Mouse (Mus musculus): ENCODE measurements around the gene Fbxl12.
"Not testable (repeated sequence)": the region's sequence is repeated elsewhere in the genome, so short reads cannot be mapped to it uniquely, and the experiment has no call there.

Fbxl12 gene

GRCm38 (mm10) chr9:20644360-20645081, at the start of gene Fbxl12:
Fbxl12 (minus strand) TSS chr9:20644767.
- DNase-seq: peak; percentile 83

- no peak for DNase-seq
Measured at GRCm38 (mm10) chr9:20692863-20693262, 48.3 kb upstream of the Fbxl12 start.

GRCm38 (mm10) chr9:20690449-20690848, 45.9 kb upstream of the Fbxl12 start:
- not testable (repeated sequence) for DNase-seq

- no peak for DNase-seq
Measured at GRCm38 (mm10) chr9:20689913-20690312, 45.3 kb upstream of the Fbxl12 start.

DNA sequence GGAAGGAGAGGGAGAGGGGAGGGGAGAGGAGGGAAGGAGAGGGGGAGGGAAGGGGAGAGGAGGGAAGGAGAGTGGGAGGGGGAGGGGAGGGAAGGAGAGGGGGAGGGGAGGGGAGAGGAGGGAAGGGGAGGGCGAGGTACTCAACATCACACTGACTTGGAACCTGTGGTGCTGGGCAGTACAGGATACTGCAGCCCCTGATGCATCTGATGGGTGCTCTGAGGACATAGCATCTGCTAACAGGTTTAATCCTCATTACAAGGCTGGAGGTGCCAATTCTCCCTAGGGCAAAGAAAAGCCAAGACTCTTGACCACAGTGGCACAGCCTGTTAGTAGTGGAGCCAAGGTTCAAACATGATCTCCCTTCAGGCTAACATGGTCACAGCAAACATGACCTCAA, 44.8 kb upstream of the Fbxl12 start:
- DNase-seq: no peak

DNA sequence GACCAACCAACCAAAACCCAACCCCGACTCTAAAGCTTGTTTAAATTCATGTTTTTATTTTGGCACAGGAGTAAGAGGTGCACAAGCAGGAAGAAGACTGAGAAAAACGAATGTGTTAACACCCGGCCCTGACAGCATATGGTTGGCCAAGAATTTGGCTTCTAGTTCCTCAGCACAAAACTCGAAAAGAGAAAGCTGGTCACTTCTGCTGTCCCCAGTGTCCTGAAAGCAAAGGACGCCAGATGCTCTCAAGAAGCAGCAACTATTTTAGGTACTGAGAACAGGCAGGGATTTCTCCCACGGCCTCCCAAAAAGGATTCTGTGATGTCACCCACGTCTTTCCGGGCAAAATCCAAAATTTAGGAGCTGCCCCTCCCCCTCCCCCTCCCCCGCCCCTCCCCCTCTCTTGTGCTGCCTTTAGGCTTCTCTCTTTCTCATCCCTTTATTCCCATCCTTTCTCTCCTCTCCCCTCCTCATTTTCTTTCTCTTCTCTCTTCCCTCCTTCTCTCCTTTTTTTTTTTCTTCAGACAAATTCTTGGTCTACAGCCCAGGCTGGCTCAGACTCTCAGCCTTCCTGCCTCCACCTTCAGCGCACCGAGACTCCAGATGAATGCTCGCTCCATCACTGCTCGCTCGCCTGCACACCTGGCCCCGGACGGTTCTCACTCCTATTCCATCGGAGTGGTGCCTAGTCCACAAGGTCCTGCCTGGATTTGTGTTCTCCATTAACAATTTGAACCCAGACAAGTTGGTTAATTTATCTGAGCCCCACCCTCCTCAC, 40.7 kb upstream of the Fbxl12 start:
- DNase-seq: no peak

- no peak for DNase-seq
Measured at GRCm38 (mm10) chr9:20682389-20682722, 37.8 kb upstream of the Fbxl12 start.

DNA sequence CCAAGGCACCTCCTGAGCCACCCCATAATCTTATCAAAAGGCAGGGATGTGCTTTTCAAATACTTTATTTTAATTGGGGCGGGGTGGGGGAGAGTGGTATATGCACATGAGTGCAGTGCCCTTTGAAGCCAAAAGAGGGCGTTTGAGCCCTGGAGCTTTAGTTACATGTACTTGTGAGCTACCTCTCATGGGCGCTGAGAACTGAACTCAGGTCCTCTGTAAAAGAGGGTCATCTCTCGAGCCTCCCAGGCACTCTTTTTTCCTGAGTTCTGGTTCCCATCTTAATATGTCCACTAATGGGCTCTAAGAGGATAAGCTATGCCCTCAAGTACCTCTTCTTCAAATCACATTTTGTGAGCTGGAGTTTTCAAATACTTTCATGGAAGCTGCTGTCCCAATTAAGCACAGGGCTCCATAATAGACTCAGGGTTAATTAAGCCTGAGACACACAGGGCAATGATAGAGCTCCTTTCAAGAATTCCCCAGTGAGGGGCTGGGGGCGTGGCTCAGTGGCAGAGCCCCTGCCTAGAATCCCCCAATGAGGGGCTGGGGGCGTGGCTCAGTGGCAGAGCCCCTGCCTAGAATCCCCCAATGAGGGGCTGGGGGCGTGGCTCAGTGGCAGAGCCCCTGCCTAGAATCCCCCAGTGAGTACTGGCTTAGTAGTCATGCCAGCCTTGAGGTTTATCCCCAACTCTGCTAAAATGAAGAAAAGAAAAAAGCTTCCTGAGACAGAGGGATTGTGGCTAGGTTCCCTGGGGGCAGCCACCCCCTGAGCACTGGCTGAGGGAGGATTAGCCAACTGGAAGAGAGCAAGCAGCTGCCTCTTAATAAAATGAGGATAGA, 37.2 kb upstream of the Fbxl12 start:
- no peak for DNase-seq

GRCm38 (mm10) chr9:20680378-20680958, 35.9 kb upstream of the Fbxl12 start:
- DNase-seq: no peak

GRCm38 (mm10) chr9:20677892-20678291, 33.3 kb upstream of the Fbxl12 start:
- DNase-seq: no peak

GRCm38 (mm10) chr9:20672047-20672446, 27.5 kb upstream of the Fbxl12 start:
- no peak for DNase-seq

- no peak for DNase-seq
Measured at GRCm38 (mm10) chr9:20668065-20668464, 23.5 kb upstream of the Fbxl12 start.

DNA sequence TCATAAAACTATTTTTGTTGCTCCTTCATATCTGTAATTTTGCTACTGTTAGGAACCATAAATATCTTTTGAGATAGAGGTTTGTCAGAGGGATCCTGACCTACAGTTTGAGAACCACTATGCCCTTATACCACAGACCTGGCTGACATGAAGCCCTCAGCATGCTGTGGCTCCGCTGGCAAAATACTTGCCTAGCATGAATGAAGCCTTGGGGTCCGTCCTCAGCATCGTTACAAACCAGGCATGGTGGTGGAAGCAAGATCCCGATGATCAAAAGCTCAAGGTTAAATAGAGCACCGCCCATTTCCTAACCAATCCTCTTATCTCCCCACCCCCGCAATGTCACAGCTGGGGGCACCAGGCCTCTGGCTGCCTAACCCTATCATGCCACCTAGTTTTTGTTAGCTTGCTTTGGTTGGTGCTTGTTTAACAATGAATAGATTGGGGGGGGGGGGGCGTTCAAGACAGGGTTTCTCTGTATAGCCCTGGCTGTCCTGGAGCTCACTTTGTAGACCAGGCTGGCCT, 22.0 kb upstream of the Fbxl12 start:
- no peak for DNase-seq

- no peak for DNase-seq
Measured at GRCm38 (mm10) chr9:20665925-20666324, 21.4 kb upstream of the Fbxl12 start.

DNA sequence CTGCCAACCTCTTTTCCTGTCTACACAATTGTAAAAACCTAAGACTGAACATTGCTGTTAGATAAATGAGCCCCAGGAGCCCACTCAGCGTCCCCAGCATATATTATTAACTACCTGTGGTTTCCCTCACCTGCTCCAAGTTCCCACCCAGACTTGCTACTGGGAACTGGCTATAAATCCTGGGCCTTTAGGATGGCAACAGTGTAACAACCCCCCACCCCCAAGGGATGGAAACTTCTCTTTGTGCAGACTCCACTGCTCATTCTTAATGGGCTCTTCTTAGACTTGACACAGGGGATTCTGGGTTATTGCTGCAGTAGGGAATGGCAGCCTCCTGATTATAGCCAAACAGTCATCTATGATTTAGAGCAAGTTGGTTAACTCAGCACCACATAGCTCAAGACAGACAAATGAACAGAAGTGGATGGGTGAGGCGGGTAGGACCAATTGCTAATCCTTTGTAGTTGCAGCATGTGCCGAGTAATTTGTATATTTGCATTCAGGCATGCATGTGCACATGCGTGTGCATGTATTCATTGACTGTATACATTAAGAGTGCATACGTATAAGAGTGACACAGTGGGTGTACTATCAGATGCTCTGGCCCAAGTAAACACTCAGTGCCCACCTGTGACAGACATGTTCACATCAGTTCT, 20.5 kb upstream of the Fbxl12 start:
- DNase-seq: no peak

DNA sequence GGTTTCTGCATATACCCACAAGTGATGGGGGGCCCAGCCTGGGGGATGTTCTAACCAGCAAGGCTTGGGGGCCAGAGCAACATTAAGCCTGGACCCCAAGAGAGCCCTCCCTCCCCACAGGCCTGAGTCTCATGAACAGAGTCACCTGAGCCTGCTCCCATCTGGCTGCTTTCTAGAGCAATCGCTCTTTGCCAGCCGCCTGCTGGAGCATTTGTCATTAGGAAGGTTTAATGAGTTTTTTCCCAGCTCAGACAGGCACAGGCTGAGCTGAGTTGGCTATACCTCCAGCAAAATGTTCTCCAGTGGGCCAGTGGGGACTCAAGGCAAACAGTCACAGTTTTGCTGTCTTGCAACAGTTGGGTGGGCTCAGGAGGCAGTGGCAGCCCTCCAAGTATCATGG, 19.8 kb upstream of the Fbxl12 start:
- DNase-seq: no peak

GRCm38 (mm10) chr9:20663956-20664355, 19.4 kb upstream of the Fbxl12 start:
- DNase-seq: no peak

DNA sequence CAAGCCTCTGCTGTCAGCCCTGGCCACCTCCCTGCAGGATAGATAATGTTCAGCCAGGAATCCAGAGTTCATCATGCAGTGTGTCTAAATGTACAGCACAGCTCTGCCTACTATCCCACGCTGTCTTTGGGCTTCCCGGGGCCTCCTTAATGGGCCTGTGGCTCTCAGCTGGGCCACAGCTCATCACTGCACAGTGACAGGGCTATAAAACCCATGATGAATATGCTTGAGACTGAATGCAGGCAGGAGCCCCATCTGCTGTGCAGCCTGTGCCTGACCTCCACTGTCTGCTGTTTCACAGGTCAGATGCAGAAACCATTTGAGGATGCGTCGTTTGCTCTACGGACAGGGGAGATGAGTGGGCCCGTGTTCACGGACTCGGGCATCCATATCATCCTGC, 18.3 kb upstream of the Fbxl12 start:
- DNase-seq: no peak

DNA sequence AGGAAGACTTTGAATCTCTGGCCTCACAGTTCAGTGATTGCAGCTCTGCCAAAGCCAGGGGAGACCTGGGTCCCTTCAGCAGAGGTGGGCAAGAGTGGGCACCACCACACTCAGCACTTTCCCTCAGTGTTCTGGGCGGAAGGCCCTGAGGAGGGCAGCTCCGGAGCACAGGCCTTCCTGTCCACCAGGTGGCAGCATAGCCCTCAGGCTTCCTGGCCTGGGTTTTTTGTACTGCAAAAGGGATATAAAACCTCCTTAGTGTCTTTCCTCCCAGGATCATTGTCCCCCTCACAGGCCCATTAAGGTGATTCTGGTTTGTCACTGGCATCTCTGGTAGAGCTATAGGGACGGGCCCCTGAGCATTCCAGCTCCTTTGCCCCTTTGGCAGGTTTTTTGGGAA, 17.8 kb upstream of the Fbxl12 start:
- peak; percentile 54 for DNase-seq

DNA sequence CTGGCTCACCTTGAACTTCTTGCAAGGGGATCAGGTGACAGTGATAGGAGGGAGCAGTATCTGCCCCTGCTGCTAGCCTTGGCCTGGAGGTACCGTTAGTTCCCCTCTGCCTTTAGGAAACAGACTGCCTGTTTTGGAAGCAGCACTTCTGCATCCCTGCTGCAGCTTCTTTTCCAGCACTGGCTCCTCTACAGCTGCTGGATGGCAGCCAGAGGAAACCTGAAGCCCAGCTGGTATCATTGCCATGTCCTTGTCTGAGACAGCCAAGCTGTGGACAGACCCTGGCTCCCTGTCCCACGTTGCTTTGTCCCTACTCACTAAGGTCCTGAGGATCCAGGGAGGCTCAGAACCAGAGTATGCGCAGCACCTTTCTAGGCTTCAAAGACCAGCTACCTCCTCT, 13.0 kb upstream of the Fbxl12 start:
- DNase-seq: no peak

DNA sequence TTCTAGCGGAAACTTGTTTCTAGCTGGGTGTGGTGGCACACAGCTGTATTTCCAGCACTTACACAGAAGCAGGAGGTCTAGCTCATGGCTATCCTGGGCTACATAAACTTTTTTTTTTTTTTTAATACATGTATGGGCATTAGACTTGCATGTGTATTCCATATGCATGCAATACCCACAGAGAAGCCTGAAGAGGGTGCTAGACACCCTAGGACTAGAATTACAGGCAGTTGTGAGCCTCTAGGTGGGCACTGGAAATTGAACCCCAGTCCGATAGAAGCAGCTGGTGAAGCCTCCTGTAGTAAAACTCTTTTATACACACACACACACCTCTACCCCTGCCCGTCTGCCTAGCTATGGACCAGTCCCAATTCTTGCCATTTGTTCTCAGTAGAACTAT, 9.3 kb upstream of the Fbxl12 start:
- no peak for DNase-seq

DNA sequence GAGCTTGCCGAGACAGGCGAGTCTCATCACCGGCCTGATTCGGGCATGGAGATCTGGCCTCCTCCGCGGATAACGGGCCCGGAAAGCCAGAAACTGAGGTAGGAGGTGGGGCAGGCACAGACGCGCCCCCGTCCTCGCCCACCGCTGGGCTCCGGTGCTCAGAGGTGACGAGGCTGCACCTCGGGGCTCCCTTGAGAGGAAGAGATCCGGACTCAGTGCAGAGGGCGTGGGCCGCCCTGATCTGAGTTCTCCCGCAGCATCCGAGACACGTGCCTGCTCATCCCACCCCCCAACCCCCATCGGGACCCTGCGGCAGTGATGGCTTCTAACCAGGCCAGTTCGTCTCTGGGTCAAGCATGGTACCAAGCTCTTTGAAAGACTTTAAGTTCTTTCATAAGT, 7.7 kb upstream of the Fbxl12 start:
- DNase-seq: no peak
